Mouse (Mus musculus) hindbrain, embryonic 12.5 days (tissue): ENCODE results near the gene Gm20661. TPM values are rescaled to one million over a fixed set of nuclear protein-coding genes. Genes with fewer than 3 reads are reported as not detected.
"Not testable (repeated sequence)": the region's sequence is repeated elsewhere in the genome, so short reads cannot be mapped to it uniquely, and the experiment has no call there.

ENCODE experiments used
- ATAC-seq: fragments of 200-750 bp; cut with Nextera tagmentation; 2 replicates; pipeline ENCODE4 v1.8.0; 2017; ENCODE audit warnings: moderate TSS enrichment; ENCODE audit not compliant: low FRiP score
- H3K27ac ChIP-seq: fragments of 300-500 bp; sonication (generic); 2 replicates; pipeline ENCODE4 v1.5.1; 2016; ENCODE audit warnings: mild to moderate bottlenecking
- H3K27me3 ChIP-seq: fragments of 300-500 bp; sonication (generic); 2 replicates; pipeline ENCODE4 v1.6.1; 2016; ENCODE audit warnings: mild to moderate bottlenecking
- H3K36me3 ChIP-seq: fragments of 300-500 bp; sonication (generic); 2 replicates; pipeline ENCODE4 v1.6.1; 2016; ENCODE audit warnings: mild to moderate bottlenecking
- H3K4me1 ChIP-seq: fragments of 300-500 bp; sonication (generic); 2 replicates; pipeline ENCODE4 v1.6.1; 2016
- H3K4me2 ChIP-seq: fragments of 300-500 bp; sonication (generic); replicated peaks from 2 replicates; pipeline ENCODE4 v1.6.1; 2016; ENCODE audit warnings: mild to moderate bottlenecking
- H3K4me3 ChIP-seq: fragments of 300-500 bp; sonication (generic); 2 replicates; pipeline ENCODE4 v1.5.1; 2016; ENCODE audit warnings: mild to moderate bottlenecking
- H3K9ac ChIP-seq: fragments of 300-500 bp; sonication (generic); 2 replicates; pipeline ENCODE4 v1.6.1; 2016; ENCODE audit warnings: mild to moderate bottlenecking, moderate library complexity
- H3K9me3 ChIP-seq: fragments of 300-500 bp; sonication (generic); replicated peaks from 2 replicates; pipeline ENCODE4 v1.6.1; 2016; ENCODE audit warnings: mild to moderate bottlenecking
- WGBS: fragments of 180-500 bp; shearing (Covaris S2); methylation state at CpG from one replicate; pipeline ENCODE4 v1.1.7; 2016; 5-methylcytosine and 5-hydroxymethylcytosine counted together
- polyA plus RNA-seq: library from polyadenylated mRNA; unstranded; fragments of >200 nt; fragmentation: Nextera tagmentation; extraction: Ambion mirVana; gene quantifications from 2 replicates; pipeline ENCODE4 v1.2.1, GENCODE M21; 2016

The Gm20661 gene
- polyA plus RNA-seq, 1 experiment from 2014 or later, result 3.2 TPM

GRCm38 (mm10) chr9:108013577-108013976 is 30.7 kb downstream of the Gm20661 start:
- not testable (repeated sequence) for ATAC-seq, H3K9ac ChIP-seq, H3K4me2 ChIP-seq, H3K36me3 ChIP-seq, H3K4me3 ChIP-seq, H3K27ac ChIP-seq, H3K4me1 ChIP-seq, H3K9me3 ChIP-seq, H3K27me3 ChIP-seq
- WGBS, result 96% methylated on average over 2 of the region's 2 CpGs

DNA sequence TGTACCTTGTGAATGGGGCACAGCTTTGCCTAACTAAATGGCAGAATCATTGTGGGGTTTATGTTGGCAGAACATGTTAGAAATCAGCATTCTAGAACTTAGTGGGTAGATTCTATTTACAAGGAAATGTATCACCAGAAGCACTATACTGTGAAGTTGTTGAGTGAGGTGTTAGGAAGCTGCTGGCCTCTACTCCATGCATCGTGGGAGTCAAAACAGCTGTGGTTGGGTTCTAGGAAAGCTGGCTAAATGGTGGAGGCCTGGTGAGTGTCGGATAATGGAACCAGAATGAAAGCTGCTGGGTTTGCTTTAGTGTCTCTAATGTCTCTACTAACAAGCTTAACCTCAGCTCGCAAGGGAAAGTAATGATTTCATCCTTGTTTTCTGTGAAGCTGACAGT is 34.3 kb downstream of the Gm20661 start:
- Histone ChIP-seq H3K27ac (no peak overlapping the region), H3K4me2 (no peak overlapping the region), H3K9me3 (no peaks in the 10 kb centered on the region), H3K4me3 (no peak overlapping the region), H3K9ac (no peak overlapping the region), H3K4me1 (no peaks in the 10 kb centered on the region), H3K36me3 (peaks cover 7% of the 10 kb centered on the region), H3K27me3 (no peaks in the 10 kb centered on the region)
- 84% methylated on average over 3 of the region's 3 CpGs for WGBS
- ATAC-seq, result no peak

DNA sequence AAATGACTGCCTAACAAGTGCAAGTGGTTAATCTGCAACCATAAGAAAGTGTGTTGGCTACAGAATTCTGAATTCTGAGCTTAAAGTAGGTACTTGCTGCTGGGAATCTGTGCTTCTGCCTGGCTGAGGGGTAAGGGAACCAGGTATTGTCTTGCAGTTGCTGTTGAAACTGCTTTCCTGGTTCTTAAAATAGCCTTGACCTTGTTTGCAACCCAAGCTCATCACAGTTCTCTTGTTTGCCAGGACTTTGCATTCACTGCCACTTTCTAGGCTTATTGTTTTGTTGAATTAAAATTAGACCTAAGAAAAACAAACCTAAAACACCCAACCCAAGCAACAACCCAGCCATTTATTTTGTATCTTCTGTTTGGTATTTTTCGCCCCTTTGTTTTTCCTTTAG is 37.9 kb downstream of the Gm20661 start:
- H3K9ac ChIP-seq, result no peak overlapping the region
- H3K36me3 ChIP-seq, result peaks cover 21% of the 10 kb centered on the region
- no peaks in the 10 kb centered on the region for H3K4me1 ChIP-seq
- H3K4me3 ChIP-seq, result no peak overlapping the region
- H3K9me3 ChIP-seq, result no peaks in the 10 kb centered on the region
- no peaks in the 10 kb centered on the region for H3K27me3 ChIP-seq
- no peak for ATAC-seq
- no peak overlapping the region for H3K4me2 ChIP-seq
- no peak overlapping the region for H3K27ac ChIP-seq
- 86% methylated on average over 1 of the region's 1 CpGs for WGBS

DNA sequence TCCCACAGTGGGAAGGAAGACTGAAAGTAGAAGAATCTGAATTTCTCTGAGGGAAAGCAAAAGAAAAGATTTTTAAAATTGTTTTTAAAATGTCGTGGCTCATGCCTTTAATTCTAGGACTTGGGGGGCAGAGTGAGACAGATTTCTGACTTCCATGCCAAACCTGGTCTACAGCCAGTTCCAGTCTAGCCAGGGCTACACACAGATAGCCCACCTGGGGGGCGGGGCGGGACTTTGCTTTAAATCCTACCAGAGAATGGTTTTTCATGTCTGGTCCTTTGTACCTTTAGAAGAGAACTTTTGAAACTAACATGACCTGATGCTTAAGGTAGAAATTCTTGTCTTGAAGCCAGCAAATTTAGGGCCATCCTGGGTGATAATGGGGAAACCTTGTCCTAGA is 40.4 kb downstream of the Gm20661 start:
- H3K27ac ChIP-seq, result no peak overlapping the region
- H3K9ac ChIP-seq, result no peak overlapping the region
- H3K4me3 ChIP-seq, result no peak overlapping the region
- H3K9me3 ChIP-seq, result no peaks in the 10 kb centered on the region
- H3K4me2 ChIP-seq, result no peak overlapping the region
- no peaks in the 10 kb centered on the region for H3K27me3 ChIP-seq
- WGBS, result 91% methylated on average over 3 of the region's 3 CpGs
- peaks cover 43% of the 10 kb centered on the region for H3K36me3 ChIP-seq
- ATAC-seq, result no peak
- no peaks in the 10 kb centered on the region for H3K4me1 ChIP-seq

- H3K9me3 ChIP-seq, result no peaks in the 10 kb centered on the region
- no peak overlapping the region for H3K4me3 ChIP-seq
- H3K4me2 ChIP-seq, result no peak overlapping the region
- H3K36me3 ChIP-seq, result peaks cover 48% of the 10 kb centered on the region
- H3K27me3 ChIP-seq, result no peaks in the 10 kb centered on the region
- no peak overlapping the region for H3K27ac ChIP-seq
- no peak for ATAC-seq
- H3K4me1 ChIP-seq, result no peaks in the 10 kb centered on the region
- H3K9ac ChIP-seq, result no peak overlapping the region
- 91% methylated on average over 3 of the region's 3 CpGs for WGBS
Observed at GRCm38 (mm10) chr9:108026584-108026983, 43.7 kb downstream of the Gm20661 start.

GRCm38 (mm10) chr9:108027867-108028266 is 45.0 kb downstream of the Gm20661 start:
- H3K4me2 ChIP-seq, result no peak overlapping the region
- H3K4me3 ChIP-seq, result no peak overlapping the region
- no peaks in the 10 kb centered on the region for H3K27me3 ChIP-seq
- H3K36me3 ChIP-seq, result peaks cover 60% of the 10 kb centered on the region
- H3K9ac ChIP-seq, result no peak overlapping the region
- WGBS, result 96% methylated on average over 3 of the region's 3 CpGs
- H3K9me3 ChIP-seq, result no peaks in the 10 kb centered on the region
- no peak for ATAC-seq
- no peaks in the 10 kb centered on the region for H3K4me1 ChIP-seq
- H3K27ac ChIP-seq, result no peak overlapping the region

- Histone ChIP-seq H3K36me3 (peaks cover 55% of the 10 kb centered on the region), H3K4me3 (no peak overlapping the region), H3K9ac (no peak overlapping the region), H3K27me3 (no peaks in the 10 kb centered on the region), H3K4me2 (no peak overlapping the region), H3K4me1 (no peaks in the 10 kb centered on the region), H3K27ac (no peak overlapping the region), H3K9me3 (no peaks in the 10 kb centered on the region)
- ATAC-seq, result no peak
- WGBS, result 90% methylated on average over 5 of the region's 5 CpGs
Observed at GRCm38 (mm10) chr9:108032126-108032525, 49.3 kb downstream of the Gm20661 start.

- WGBS, result 93% methylated on average over 2 of the region's 2 CpGs
- no peaks in the 10 kb centered on the region for H3K9me3 ChIP-seq
Observed at GRCm38 (mm10) chr9:108035331-108036156, 52.7 kb downstream of the Gm20661 start.

More at GRCm38 (mm10) chr9:108035331-108036156, 52.7 kb downstream of the Gm20661 start:
- Histone ChIP-seq H3K9ac (no peak overlapping the region), H3K27me3 (no peaks in the 10 kb centered on the region), H3K4me3 (no peak overlapping the region), H3K36me3 (peaks cover 63% of the 10 kb centered on the region), H3K4me2 (no peak overlapping the region), H3K4me1 (no peaks in the 10 kb centered on the region), H3K27ac (no peak overlapping the region)
- no peak for ATAC-seq

Other genes with a start within 250 kb of the Gm20661 start
- gene Rbm5, start 212.1 kb upstream of the Gm20661 start, polyA plus RNA-seq, result 260 and 271 TPM in 2 replicates
- 125 and 135 TPM in 2 replicates for gene Rbm6, start 109.8 kb upstream of the Gm20661 start, polyA plus RNA-seq
- gene Mon1a, start 94.9 kb upstream of the Gm20661 start, polyA plus RNA-seq, result 17.1 and 20.1 TPM in 2 replicates
- 2.0 and 2.3 TPM in 2 replicates for gene Mst1r, start 76.2 kb upstream of the Gm20661 start, polyA plus RNA-seq
- not detected in 2 replicates for gene Actl11, start 54.6 kb upstream of the Gm20661 start, polyA plus RNA-seq
- 7.3 and 7.9 TPM in 2 replicates for gene Camkv, start 47.4 kb upstream of the Gm20661 start, polyA plus RNA-seq
- 15.8 and 17.4 TPM in 2 replicates for gene Traip, start 32.9 kb upstream of the Gm20661 start, polyA plus RNA-seq
- 11.5 and 12.7 TPM in 2 replicates for gene Uba7, start 7.6 kb upstream of the Gm20661 start, polyA plus RNA-seq
- 51.0 and 52.6 TPM in 2 replicates for gene Inka1, start 2.8 kb downstream of the Gm20661 start, polyA plus RNA-seq
- 5.5 and 5.7 TPM in 2 replicates for gene Cdhr4, start 9.4 kb downstream of the Gm20661 start, polyA plus RNA-seq
- gene Gm20662, start 13.3 kb downstream of the Gm20661 start, polyA plus RNA-seq, result 0.13 TPM in 1 of 2 replicates, not detected in the other
- gene Ip6k1, start 19.4 kb downstream of the Gm20661 start, polyA plus RNA-seq, result 100 and 102 TPM in 2 replicates
- gene Gmppb, start 66.2 kb downstream of the Gm20661 start, polyA plus RNA-seq, result 21.9 and 25.0 TPM in 2 replicates
- gene Amigo3, start 70.1 kb downstream of the Gm20661 start, polyA plus RNA-seq, result 3.9 TPM in 2 replicates
- gene Mst1, start 97.4 kb downstream of the Gm20661 start, polyA plus RNA-seq, result 0.31 and 0.72 TPM in 2 replicates
- 39.5 and 40.7 TPM in 2 replicates for gene Rnf123, start 100.3 kb downstream of the Gm20661 start, polyA plus RNA-seq
- 54.3 and 58.6 TPM in 2 replicates for gene Apeh, start 111.5 kb downstream of the Gm20661 start, polyA plus RNA-seq
- gene Bsn, start 207.3 kb downstream of the Gm20661 start, polyA plus RNA-seq, result 5.4 and 6.1 TPM in 2 replicates